Mouse (Mus musculus) large intestine, adult 2 months (tissue): ENCODE measurements around the gene Chfr. TPM values are rescaled to one million over a fixed set of nuclear protein-coding genes. Genes with fewer than 3 reads are reported as not detected.
"Not testable (repeated sequence)": the region's sequence is repeated elsewhere in the genome, so short reads cannot be mapped to it uniquely, and the experiment has no call there.

Experiments used
- DNase-seq: peaks from one replicate; pipeline ENCODE4 v3.0.0-alpha.2; 2012; ENCODE audit warnings: low read depth, low spot score
- WGBS: fragments of 180-500 bp; shearing (Covaris S2); methylation state at CpG from one replicate; pipeline ENCODE4 v1.1.7; 2018; 5-methylcytosine and 5-hydroxymethylcytosine counted together
- polyA plus RNA-seq: library from polyadenylated mRNA; depleted of rRNA; stranded (reverse); fragments of >200 nt; gene quantifications from 2 replicates; pipeline ENCODE4 v1.2.3, GENCODE M21; 2012

The Chfr gene
- polyA plus RNA-seq, 1 experiment: 34.2 TPM

- 16% methylated on average over 41 of the region's 41 CpGs for WGBS
- DNase-seq: no peak
Observed at GRCm38 (mm10) chr5:110106901-110107564, 28.6 kb upstream of the Chfr start.

GRCm38 (mm10) chr5:110107581-110108304 is 27.9 kb upstream of the Chfr start, which contains the start of gene Gtpbp6:
Gene Gtpbp6, minus strand, starts transcription at chr5:110108197.
- whole genome bisulfite sequencing: under 1% methylated on average over 71 of the region's 71 CpGs
- peak; percentile 89 for DNase-seq

DNA sequence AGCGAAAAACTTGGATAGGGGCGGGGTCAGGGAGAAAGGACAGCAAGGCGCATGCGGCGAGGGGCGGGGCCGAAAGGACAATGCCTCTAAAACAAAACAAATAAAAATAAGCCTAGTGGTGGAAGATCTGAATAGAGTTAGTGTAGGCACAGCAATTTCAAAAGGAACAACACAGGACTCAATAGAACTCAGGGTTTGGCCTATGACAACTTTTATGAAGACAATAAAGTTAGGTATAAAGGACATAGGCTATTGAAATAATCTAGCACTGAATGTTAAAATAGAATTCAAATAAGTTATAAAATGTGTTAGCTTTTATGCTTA is 27.4 kb upstream of the Chfr start:
- WGBS: under 1% methylated on average over 7 of the region's 7 CpGs

DNA sequence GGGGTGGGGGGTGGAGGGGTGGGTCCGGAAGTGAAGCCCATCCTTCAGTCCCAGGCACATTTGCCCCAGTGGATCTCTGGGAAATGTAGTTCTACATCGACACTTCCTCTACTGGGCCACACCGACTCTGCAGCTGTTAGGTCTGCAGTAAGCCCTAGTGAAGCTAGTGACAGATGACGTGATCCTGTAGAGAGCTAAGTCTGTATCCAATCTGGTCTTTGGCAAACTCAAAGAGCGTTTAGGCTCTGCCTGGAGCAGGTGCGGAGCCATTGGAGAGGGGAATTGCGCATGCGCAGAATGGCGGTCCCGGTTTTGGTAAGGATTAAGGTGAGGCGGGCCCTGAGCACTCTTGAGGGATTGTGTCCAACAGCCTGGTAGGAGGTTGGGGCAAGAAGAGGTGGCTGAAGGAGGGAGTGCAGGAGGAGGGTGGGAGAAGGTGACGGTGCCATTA is 25.6 kb upstream of the Chfr start, which contains the start of gene Zfp605:
TSS of gene Zfp605 (plus strand) at position 102 of the 451 bp plus-strand sequence.
- peak; percentile 55 for DNase-seq
- WGBS: 1% methylated on average over 12 of the region's 12 CpGs

More for the DNA sequence above, 27.4 kb upstream of the Chfr start:
- no peak for DNase-seq

- DNase-seq: not testable (repeated sequence)
- 85% methylated on average over 3 of the region's 3 CpGs for WGBS
Observed at GRCm38 (mm10) chr5:110122380-110122779, 13.3 kb upstream of the Chfr start.

DNA sequence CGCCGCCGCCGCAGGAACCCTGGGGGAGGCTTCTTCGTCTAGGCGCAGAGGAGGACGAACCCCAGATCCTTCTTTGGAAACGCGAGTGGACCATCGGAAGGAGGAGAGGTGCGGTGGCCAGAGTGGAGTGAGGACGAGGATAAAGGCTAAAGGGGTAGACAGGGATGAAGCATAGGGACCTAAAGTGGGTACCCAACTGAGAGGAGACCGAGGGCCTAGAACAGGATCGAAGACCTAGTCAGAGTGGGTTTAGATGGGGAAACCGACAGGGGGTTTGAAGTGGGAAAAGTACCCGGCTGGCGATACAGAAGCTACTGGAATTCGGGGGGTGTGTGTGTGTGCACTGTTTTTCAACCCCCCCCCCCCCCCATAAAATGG is 434 bp downstream of the Chfr start:
- 4% methylated on average over 18 of the region's 18 CpGs for WGBS
- no peak for DNase-seq

- DNase-seq: no peak
- over 99% methylated on average over 3 of the region's 3 CpGs for WGBS
Observed at GRCm38 (mm10) chr5:110137816-110138215, 2.2 kb downstream of the Chfr start.

DNA sequence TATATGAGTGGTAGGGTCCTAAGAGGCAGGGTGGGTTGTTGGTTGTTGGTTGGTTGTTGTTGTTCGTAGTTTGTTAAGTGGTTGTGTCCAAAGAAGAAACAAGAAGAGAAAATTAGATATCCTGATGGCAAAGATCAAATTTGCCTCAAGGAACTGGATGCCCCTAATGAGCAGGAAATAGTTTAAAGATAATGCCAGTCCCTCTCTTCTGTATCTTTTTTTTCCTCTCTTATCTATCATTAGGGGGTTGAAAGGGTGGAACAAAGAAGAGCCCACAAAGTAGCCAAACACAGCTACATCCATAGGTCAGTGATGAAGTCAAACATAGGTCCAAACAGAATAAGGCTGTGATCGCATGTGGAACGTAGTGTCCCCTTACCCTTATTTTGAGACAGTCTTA is 3.7 kb downstream of the Chfr start:
- 94% methylated on average over 3 of the region's 3 CpGs for WGBS
- no peak for DNase-seq

- DNase-seq: no peak
- 91% methylated on average over 7 of the region's 7 CpGs for WGBS
Observed at GRCm38 (mm10) chr5:110140424-110140823, 4.8 kb downstream of the Chfr start.

DNA sequence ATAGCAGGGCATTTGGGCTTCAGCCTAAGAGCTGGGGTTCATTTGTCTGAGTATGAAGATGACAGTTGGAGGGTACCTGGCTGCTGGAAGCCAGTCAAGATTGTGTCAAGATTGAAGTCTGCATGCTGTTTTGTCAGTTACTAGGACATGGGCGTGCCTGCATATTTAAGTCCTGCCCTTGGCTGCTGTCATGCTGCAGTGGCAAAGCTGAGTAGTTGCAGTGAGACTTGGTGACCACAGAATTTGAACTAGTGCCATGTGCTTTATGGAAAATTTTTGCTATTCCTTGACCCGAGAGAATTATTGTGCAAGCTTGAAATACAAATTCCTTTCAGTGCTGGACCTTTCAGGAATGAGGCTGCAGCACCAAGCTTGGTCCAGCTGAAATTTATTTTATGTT is 6.7 kb downstream of the Chfr start:
- 66% methylated on average over 2 of the region's 2 CpGs for WGBS
- DNase-seq: no peak

- DNase-seq: no peak
- WGBS: 86% methylated on average over 5 of the region's 5 CpGs
Observed at GRCm38 (mm10) chr5:110143007-110143406, 7.4 kb downstream of the Chfr start.

GRCm38 (mm10) chr5:110169374-110169773 is 33.7 kb downstream of the Chfr start:
- WGBS: 92% methylated on average over 4 of the region's 4 CpGs

GRCm38 (mm10) chr5:110176362-110177020 is 40.8 kb downstream of the Chfr start, which contains the start of gene Golga3:
Gene Golga3, plus strand, starts transcription at chr5:110176701.
- peak; percentile 78 for DNase-seq
- WGBS: under 1% methylated on average over 41 of the region's 41 CpGs

More at GRCm38 (mm10) chr5:110169374-110169773, 33.7 kb downstream of the Chfr start:
- no peak for DNase-seq

GRCm38 (mm10) chr5:110177021-110177420 is 41.4 kb downstream of the Chfr start:
- DNase-seq: no peak

GRCm38 (mm10) chr5:110178628-110179027 is 43.0 kb downstream of the Chfr start:
- DNase-seq: no peak
- WGBS: 71% methylated on average over 2 of the region's 2 CpGs

More at GRCm38 (mm10) chr5:110177021-110177420, 41.4 kb downstream of the Chfr start:
- 2% methylated on average over 19 of the region's 19 CpGs for WGBS

DNA sequence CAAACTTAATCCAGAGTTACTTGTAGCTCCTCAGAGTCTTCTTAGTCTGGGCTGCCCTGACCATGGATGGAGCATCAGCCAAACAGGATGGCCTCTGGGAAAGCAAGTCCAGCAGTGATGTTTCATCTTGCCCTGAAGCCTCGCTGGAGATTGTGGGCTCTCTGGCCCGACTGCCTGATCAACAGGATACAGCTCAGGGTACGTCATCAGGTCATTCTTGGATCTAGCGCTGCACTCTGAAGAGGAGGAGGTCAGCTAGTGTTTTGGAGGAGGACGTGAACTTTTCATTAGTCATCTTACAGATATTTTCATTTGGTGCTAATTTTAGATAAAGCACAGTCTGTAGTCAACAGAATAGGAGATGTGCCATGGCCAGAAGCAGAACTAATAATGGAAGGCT is 46.1 kb downstream of the Chfr start:
- no peak for DNase-seq
- 68% methylated on average over 5 of the region's 5 CpGs for WGBS

DNA sequence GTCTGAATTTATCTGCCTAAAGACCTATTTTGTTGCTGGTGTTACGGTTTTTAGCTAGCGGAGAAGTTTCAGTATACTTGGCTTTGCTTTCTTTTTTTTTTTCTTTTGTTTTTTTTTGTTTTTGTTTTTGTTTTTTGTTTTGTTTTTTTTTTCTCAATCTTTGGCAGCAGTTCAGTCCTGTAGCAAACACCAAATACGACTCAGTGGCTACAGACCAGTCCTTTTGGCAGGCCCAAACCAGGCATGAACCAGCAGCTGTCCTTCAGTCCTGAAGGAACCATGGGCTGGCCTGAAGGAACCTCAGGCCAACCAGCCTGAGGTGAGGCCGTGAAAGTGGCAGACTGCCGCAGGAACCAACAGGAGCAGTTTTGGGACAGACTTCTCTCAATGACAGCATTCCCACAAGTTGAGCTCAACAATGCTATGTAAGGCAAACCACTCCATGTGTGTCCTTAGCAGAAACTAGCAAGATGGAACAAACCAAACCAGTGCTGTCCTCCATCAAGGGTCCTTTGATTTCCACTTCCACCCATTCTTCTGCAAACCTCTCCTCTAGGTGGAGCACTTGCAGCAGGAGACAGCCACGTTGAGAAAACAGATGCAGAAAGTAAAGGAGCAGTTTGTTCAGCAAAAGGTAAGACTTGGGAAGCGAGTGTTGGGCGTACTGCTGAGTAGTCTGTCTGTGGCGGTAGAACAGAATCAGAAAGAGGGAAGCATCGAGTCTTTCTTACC is 67.7 kb downstream of the Chfr start:
- DNase-seq: no peak
- 84% methylated on average over 10 of the region's 10 CpGs for WGBS

DNA sequence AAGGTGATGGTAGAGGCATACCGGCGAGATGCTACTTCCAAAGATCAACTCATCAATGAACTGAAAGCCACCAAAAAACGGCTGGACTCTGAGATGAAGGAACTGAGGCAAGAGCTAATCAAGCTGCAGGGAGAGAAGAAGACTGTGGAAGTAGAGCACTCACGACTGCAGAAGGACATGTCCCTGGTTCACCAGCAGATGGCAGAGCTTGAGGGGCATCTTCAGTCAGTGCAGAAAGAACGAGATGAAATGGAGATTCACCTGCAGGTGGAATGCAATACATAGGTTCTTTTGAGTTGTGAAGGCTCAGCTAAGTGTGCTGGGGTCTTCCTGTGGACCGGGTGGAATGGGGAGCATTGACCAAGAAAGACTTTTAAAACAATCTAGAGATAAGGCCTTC is 69.1 kb downstream of the Chfr start:
- no peak for DNase-seq
- 79% methylated on average over 6 of the region's 6 CpGs for WGBS

- WGBS: 76% methylated on average over 2 of the region's 2 CpGs
- DNase-seq: no peak
Observed at GRCm38 (mm10) chr5:110211312-110211711, 75.7 kb downstream of the Chfr start.

DNA sequence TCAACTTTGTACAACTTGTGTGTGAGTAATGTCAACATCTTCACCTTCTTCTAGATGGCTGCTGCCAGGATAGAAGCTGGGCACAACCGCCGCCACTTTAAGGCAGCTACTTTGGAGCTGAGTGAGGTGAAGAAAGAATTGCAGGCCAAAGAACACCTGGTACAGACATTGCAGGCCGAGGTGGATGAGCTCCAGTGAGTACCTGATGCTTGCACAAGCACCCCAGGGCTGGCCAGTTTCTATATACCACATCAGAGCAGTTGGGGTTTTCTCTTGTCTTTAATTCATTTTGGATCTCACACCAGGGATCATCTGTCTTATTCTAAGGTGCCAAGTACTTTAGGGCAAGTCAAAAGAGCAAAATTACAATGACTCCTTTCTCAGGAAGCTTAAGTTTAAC is 81.1 kb downstream of the Chfr start:
- 92% methylated on average over 3 of the region's 3 CpGs for WGBS
- no peak for DNase-seq
